Comparison of ENCODE assay signal across 8 mouse cellular contexts in the genomic region with DNA sequence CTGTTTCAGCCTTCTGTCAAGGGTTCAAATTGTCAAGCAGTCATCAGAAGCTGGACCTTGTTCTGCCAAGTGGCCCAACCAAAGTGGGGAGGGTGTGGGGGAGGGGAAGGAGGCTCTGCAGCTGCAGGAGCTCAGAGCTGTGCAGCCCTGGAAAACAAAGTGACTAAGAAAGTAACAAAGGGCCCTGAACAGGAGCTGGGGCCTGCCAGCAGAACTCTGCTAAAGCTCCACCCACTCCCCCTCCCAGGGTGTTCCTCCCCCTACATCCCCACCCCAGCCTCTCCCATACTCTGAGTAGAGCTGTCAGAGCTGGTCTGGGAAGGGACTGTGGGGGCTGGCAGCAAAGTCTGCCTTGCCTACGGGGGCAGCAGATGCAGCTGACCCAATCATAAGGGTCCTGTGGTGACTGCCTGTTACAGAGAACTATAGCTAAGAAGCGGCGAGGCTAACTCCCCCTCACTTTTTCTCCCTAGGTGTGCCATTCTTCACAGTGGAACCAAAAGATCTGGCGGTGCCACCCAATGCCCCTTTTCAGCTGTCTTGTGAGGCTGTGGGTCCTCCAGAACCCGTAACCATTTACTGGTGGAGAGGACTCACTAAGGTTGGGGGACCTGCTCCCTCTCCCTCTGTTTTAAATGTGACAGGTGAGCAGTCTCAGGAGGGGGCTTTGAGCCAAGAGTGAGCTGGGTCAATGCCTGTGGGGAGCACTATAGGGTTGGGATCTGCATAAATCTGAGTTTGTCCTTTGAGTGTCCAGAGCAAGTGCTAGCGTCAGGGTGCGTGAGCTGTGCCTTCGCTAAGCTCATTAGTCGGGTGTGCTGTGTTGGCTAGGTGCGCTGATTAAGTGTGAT. TPM values are rescaled to one million over a fixed set of nuclear protein-coding genes. Genes with fewer than 3 reads are reported as not detected.
A peak's percentile ranks its signal among the peaks of the same experiment; 100 is the strongest.
DNase-seq lines count a peak whose midpoint lies in the region; ATAC-seq lines count a peak whose summit lies in the region.

No protein-coding gene starts in this region.

- H3K27ac ChIP-seq in heart, embryonic 14.5 days (replicated peaks in 1 of 2; ENCODE audit: control insufficient read depth in 1 of 2, insufficient read depth in 1 of 2, low read depth in 2 of 2, low read length in 2 of 2), result no peak overlapping the region
- no peak overlapping the region for H3K27ac ChIP-seq in hindbrain, embryonic 14.5 days
- H3K27ac ChIP-seq in stomach, embryonic 15.5 days, result peak overlapping the region; percentile 49

- H3K9ac ChIP-seq in heart, embryonic 14.5 days (ENCODE audit: low read length), result 0 out of 2 replicates have a peak overlapping the region, but pooled peaks have one; percentile 1
- H3K9ac ChIP-seq in hindbrain, embryonic 14.5 days, result no peak overlapping the region
- H3K9ac ChIP-seq in stomach, embryonic 15.5 days, result no peak overlapping the region

- WGBS in heart, embryonic 14.5 days, result 60% methylated on average over 10 of the region's 10 CpGs
- 23% methylated on average over 10 of the region's 10 CpGs for WGBS in hindbrain, embryonic 14.5 days
- WGBS in stomach, embryonic 15.5 days, result 53% methylated on average over 10 of the region's 10 CpGs

- no peak for ATAC-seq in heart, embryonic 14.5 days (ENCODE audit: insufficient number of reproducible peaks, insufficient read depth, low FRiP score, low read depth)
- peak; percentile 46 for ATAC-seq in hindbrain, embryonic 14.5 days (ENCODE audit: low FRiP score)
- ATAC-seq in stomach, embryonic 15.5 days (ENCODE audit: insufficient read depth, low FRiP score, low read depth), result peak; percentile 78

- H3K9me3 ChIP-seq in heart, embryonic 14.5 days (ENCODE audit: control insufficient read depth, low read length), result no peaks in the 10 kb centered on the region
- H3K9me3 ChIP-seq in hindbrain, embryonic 14.5 days (ENCODE audit: control insufficient read depth, low read length), result no peaks in the 10 kb centered on the region
- H3K9me3 ChIP-seq in stomach, embryonic 15.5 days, result no peaks in the 10 kb centered on the region

- no peaks in the 10 kb centered on the region for H3K27me3 ChIP-seq in heart, embryonic 14.5 days (ENCODE audit: control insufficient read depth, insufficient read depth, low read length)
- peaks cover 8% of the 10 kb centered on the region; the same call in 1 of the 2 replicates for H3K27me3 ChIP-seq in hindbrain, embryonic 14.5 days (ENCODE audit: control insufficient read depth, insufficient read depth, low read length)
- no peaks in the 10 kb centered on the region for H3K27me3 ChIP-seq in stomach, embryonic 15.5 days (replicated peaks)

- H3K4me1 ChIP-seq in heart, embryonic 14.5 days (ENCODE audit: control insufficient read depth in 2 of 2, insufficient read depth in 2 of 2, low read length in 2 of 2), result peaks cover 32 to 38% of the 10 kb centered on the region in 2 experiments
- H3K4me1 ChIP-seq in hindbrain, embryonic 14.5 days (replicated peaks; ENCODE audit: control insufficient read depth, insufficient read depth, low read length), result peaks cover 41% of the 10 kb centered on the region; the same call in 1 of the 2 replicates
- peaks cover 37% of the 10 kb centered on the region for H3K4me1 ChIP-seq in stomach, embryonic 15.5 days

- no peak for DNase-seq in heart, adult 8-10 months (ENCODE audit: low spot score)
- DNase-seq in thymus, postnatal 14 days, result peak; percentile 14
- DNase-seq in thymus, postnatal 0 days (ENCODE audit: low spot score), result no peak
- no peak for DNase-seq in hindbrain, embryonic 14.5 days (ENCODE audit: low spot score)
- no peak for DNase-seq in adrenal gland, postnatal 36 days
- DNase-seq in cerebellum, adult 11 months, result no peak

- H3K4me2 ChIP-seq in heart, embryonic 14.5 days (ENCODE audit: low read length), result no peak overlapping the region
- no peak overlapping the region for H3K4me2 ChIP-seq in hindbrain, embryonic 14.5 days (replicated peaks)
- peak overlapping the region; percentile 28; the same call in 1 of the 2 replicates for H3K4me2 ChIP-seq in stomach, embryonic 15.5 days

- no peak overlapping the region for H3K4me3 ChIP-seq in heart, embryonic 14.5 days (ENCODE audit: control insufficient read depth in 1 of 2, insufficient read depth in 1 of 2, low read depth in 1 of 2, low read length in 2 of 2)
- no peak overlapping the region for H3K4me3 ChIP-seq in hindbrain, embryonic 14.5 days (replicated peaks; ENCODE audit: low read length)
- H3K4me3 ChIP-seq in stomach, embryonic 15.5 days (replicated peaks), result no peak overlapping the region

- H3K36me3 ChIP-seq in heart, embryonic 14.5 days (ENCODE audit: control insufficient read depth, insufficient read depth, low read length), result 0 out of 2 replicates have a peak, but pooled peaks cover 4% of the 10 kb centered on the region
- H3K36me3 ChIP-seq in hindbrain, embryonic 14.5 days (replicated peaks; ENCODE audit: control insufficient read depth, insufficient read depth), result 0 out of 2 replicates have a peak, but pooled peaks cover 14% of the 10 kb centered on the region
- H3K36me3 ChIP-seq in stomach, embryonic 15.5 days, result 0 out of 2 replicates have a peak, but pooled peaks cover 10% of the 10 kb centered on the region

RNA-seq across cellular contexts. Expression of gene Tyro3, which starts 5.5 kb away (rescaled TPM):
- 6.4 and 6.6 TPM in 2 replicates for polyA plus RNA-seq in heart, embryonic 14.5 days (2014; fragmentation: Nextera tagmentation; extraction: Ambion mirVana)
- 1 to 10 TPM; 1.7 to 3.3 (median 2.2) TPM for total RNA-seq in heart, adult 8-10 months (2022)
- 1.8 and 2.3 TPM in 2 replicates for polyA plus RNA-seq in thymus, postnatal 0 days (2015; fragmentation: Nextera tagmentation; extraction: Ambion mirVana)
- polyA plus RNA-seq in hindbrain, embryonic 14.5 days (2014; fragmentation: Nextera tagmentation; extraction: Ambion mirVana), result 26.4 and 26.7 TPM in 2 replicates
- 23.0 and 23.6 TPM in 2 replicates for polyA plus RNA-seq in stomach, embryonic 15.5 days (2015; fragmentation: Nextera tagmentation; extraction: Ambion mirVana)
- 1 to 10 TPM; 3.5 to 4.7 TPM for total RNA-seq in adrenal gland, postnatal 36 days (2021)

RNA-seq across cellular contexts. Expression of gene Rpap1, which starts 15.7 kb away (rescaled TPM):
- 16.8 and 17.6 TPM in 2 replicates for polyA plus RNA-seq in heart, embryonic 14.5 days (2014; fragmentation: Nextera tagmentation; extraction: Ambion mirVana)
- 10 to 100 TPM; 11.9 to 13.7 (median 13.4) TPM for total RNA-seq in heart, adult 8-10 months (2022)
- 17.9 and 18.0 TPM in 2 replicates for polyA plus RNA-seq in thymus, postnatal 0 days (2015; fragmentation: Nextera tagmentation; extraction: Ambion mirVana)
- polyA plus RNA-seq in hindbrain, embryonic 14.5 days (2014; fragmentation: Nextera tagmentation; extraction: Ambion mirVana), result 15.8 and 18.1 TPM in 2 replicates
- 25.3 and 29.5 TPM in 2 replicates for polyA plus RNA-seq in stomach, embryonic 15.5 days (2015; fragmentation: Nextera tagmentation; extraction: Ambion mirVana)
- total RNA-seq in adrenal gland, postnatal 36 days (2021), result 10 to 100 TPM; 13.4 to 17.8 TPM

RNA-seq across cellular contexts. Expression of gene Ltk, which starts 42.8 kb away (rescaled TPM):
- 0.23 and 0.32 TPM in 2 replicates for polyA plus RNA-seq in heart, embryonic 14.5 days (2014; fragmentation: Nextera tagmentation; extraction: Ambion mirVana)
- total RNA-seq in heart, adult 8-10 months (2022), result not detected
- 0.08 TPM in 1 of 2 replicates, not detected in the other for polyA plus RNA-seq in thymus, postnatal 0 days (2015; fragmentation: Nextera tagmentation; extraction: Ambion mirVana)
- polyA plus RNA-seq in hindbrain, embryonic 14.5 days (2014; fragmentation: Nextera tagmentation; extraction: Ambion mirVana), result 1.6 and 2.7 TPM in 2 replicates
- polyA plus RNA-seq in stomach, embryonic 15.5 days (2015; fragmentation: Nextera tagmentation; extraction: Ambion mirVana), result 2.1 and 2.7 TPM in 2 replicates
- under 1 TPM; 0.79 to 0.86 TPM for total RNA-seq in adrenal gland, postnatal 36 days (2021)
